8 mouse cellular contexts compared by ENCODE assay signal in the genomic region with DNA sequence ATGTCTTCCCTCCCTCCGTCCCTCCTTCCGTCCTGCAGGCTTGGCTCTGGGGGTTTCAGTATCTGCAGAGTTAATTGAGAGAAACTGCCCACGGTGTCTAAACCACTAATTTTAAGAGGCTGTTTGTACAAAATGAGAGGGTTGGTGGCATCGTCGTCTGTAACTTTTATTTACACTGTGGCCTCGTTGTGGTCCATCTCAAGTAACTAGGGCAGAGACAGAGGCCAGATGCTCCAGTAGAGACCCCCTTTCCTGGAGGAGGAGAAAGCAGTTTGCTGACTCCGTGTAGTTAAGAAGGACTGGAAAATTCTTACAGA. TPM values are rescaled to one million over a fixed set of nuclear protein-coding genes. Genes with fewer than 3 reads are reported as not detected.
DNase-seq lines count a peak whose midpoint lies in the region; ATAC-seq and TF ChIP-seq lines count a peak whose summit lies in the region.

No protein-coding gene starts in this region.

- no peaks in the 10 kb centered on the region for H3K36me3 ChIP-seq in heart, adult 2 months (ENCODE audit: control insufficient read depth, insufficient read depth, low read length)
- peaks cover 11% of the 10 kb centered on the region for H3K36me3 ChIP-seq in C2C12 (ENCODE audit: control insufficient read depth, insufficient read depth)
- H3K36me3 ChIP-seq in forebrain, embryonic 12.5 days (replicated peaks), result no peaks in the 10 kb centered on the region
- H3K36me3 ChIP-seq in liver, embryonic 13.5 days, result peaks cover 35% of the 10 kb centered on the region

- no peaks in the 10 kb centered on the region for H3K27me3 ChIP-seq in heart, adult 2 months (ENCODE audit: control insufficient read depth, insufficient read depth, low read length)
- no peaks in the 10 kb centered on the region for H3K27me3 ChIP-seq in C2C12 (ENCODE audit: control insufficient read depth, insufficient read depth, insufficient read length)
- H3K27me3 ChIP-seq in forebrain, embryonic 12.5 days, result no peaks in the 10 kb centered on the region
- H3K27me3 ChIP-seq in liver, embryonic 13.5 days, result no peaks in the 10 kb centered on the region

- H3K4me1 ChIP-seq in heart, adult 2 months (ENCODE audit: control insufficient read depth, insufficient read depth, low read length), result peaks cover 7% of the 10 kb centered on the region
- peaks cover 41% of the 10 kb centered on the region for H3K4me1 ChIP-seq in forebrain, embryonic 12.5 days
- H3K4me1 ChIP-seq in liver, embryonic 13.5 days (replicated peaks), result peaks cover 68% of the 10 kb centered on the region

- under 1% methylated on average over 7 of the region's 7 CpGs for WGBS in heart, adult 2 months
- WGBS in forebrain, embryonic 12.5 days, result under 1% methylated on average over 7 of the region's 7 CpGs
- 0% methylated on average over 7 of the region's 7 CpGs for WGBS in liver, embryonic 13.5 days (ENCODE audit: insufficient replicate concordance)

- no peak for ATAC-seq in forebrain, embryonic 12.5 days (ENCODE audit: low FRiP score)
- no peak for ATAC-seq in liver, embryonic 13.5 days (ENCODE audit: low read depth)
- no peak for ATAC-seq in activated CD4-positive, CD25-positive, alpha-beta regulatory T cell, adult 4 months

- no peak for DNase-seq in heart, adult 2 months
- DNase-seq in heart, postnatal 14 days, result no peak
- no peak for DNase-seq in liver, embryonic 13.5 days
- no peak for DNase-seq in adrenal gland, postnatal 25 days
- DNase-seq in embryo, embryonic 10 days (ENCODE audit: low spot score), result no peak

- peak overlapping the region; percentile 59 for H3K4me2 ChIP-seq in forebrain, embryonic 12.5 days
- peak overlapping the region; percentile 85 for H3K4me2 ChIP-seq in liver, embryonic 13.5 days

- H3K79me3 ChIP-seq in C2C12 (ENCODE audit: low read depth), result peaks cover 54% of the 10 kb centered on the region

- peak overlapping the region; percentile 79 for H3K4me3 ChIP-seq in heart, adult 2 months
- peak overlapping the region; percentile 95 for H3K4me3 ChIP-seq in C2C12 (ENCODE audit: insufficient read depth, poor library complexity, severe bottlenecking)
- H3K4me3 ChIP-seq in forebrain, embryonic 12.5 days (replicated peaks), result peak overlapping the region; percentile 85
- H3K4me3 ChIP-seq in liver, embryonic 13.5 days (replicated peaks), result peak overlapping the region; percentile 100

- no peaks in the 10 kb centered on the region for H3K9me3 ChIP-seq in forebrain, embryonic 12.5 days
- no peaks in the 10 kb centered on the region for H3K9me3 ChIP-seq in liver, embryonic 13.5 days (replicated peaks)

- TF ChIP-seq EP300 in heart, adult 2 months (IDR thresholded peaks at IDR 0.05; ENCODE audit: insufficient read depth, low read depth, low read length), result no peak

- TF ChIP-seq POLR2A in heart, adult 2 months (IDR thresholded peaks at IDR 0.05; ENCODE audit: insufficient read depth, low read depth, low read length), result no peak

- H3K9ac ChIP-seq in heart, adult 2 months (ENCODE audit: low read depth, low read length), result peak overlapping the region; percentile 74
- H3K9ac ChIP-seq in forebrain, embryonic 12.5 days, result peak overlapping the region; percentile 88
- peak overlapping the region; percentile 100 for H3K9ac ChIP-seq in liver, embryonic 13.5 days

- peak overlapping the region; percentile 84 for H3ac ChIP-seq in C2C12 (ENCODE audit: control insufficient read depth, insufficient read length, low read depth)

- TF ChIP-seq CTCF in heart, adult 2 months (IDR thresholded peaks at IDR 0.05), result no peak
- no peak for TF ChIP-seq CTCF in C2C12 (IDR thresholded peaks at IDR 0.05; ENCODE audit: control insufficient read depth, insufficient read depth, insufficient read length)

- H3K27ac ChIP-seq in heart, adult 2 months, result peak overlapping the region; percentile 97
- peak overlapping the region; percentile 98 for H3K27ac ChIP-seq in forebrain, embryonic 12.5 days
- peak overlapping the region; percentile 96 for H3K27ac ChIP-seq in liver, embryonic 13.5 days

- intact Hi-C loops in heart, adult 2 months (cut with DNase I), result no loop called here
- intact Hi-C loops in heart, postnatal 14 days (cut with DNase I), result no loop called here

- peaks cover 1% of the 10 kb centered on the region for H3K79me2 ChIP-seq in heart, adult 2 months (replicated peaks; ENCODE audit: control insufficient read depth, insufficient read depth, low read length)
- H3K79me2 ChIP-seq in C2C12 (ENCODE audit: control insufficient read depth, insufficient read depth), result peaks cover 61% of the 10 kb centered on the region

TF ChIP-seq in C2C12, 6 proteins besides CTCF, POLR2A, EP300 and RAD21:
- TF ChIP-seq FOSL1 (IDR thresholded peaks at IDR 0.05; ENCODE audit: insufficient read depth, low read length, poor library complexity, severe bottlenecking), result no peak
- TF ChIP-seq MYOG (IDR thresholded peaks at IDR 0.05; ENCODE audit: control insufficient read depth, extremely low read depth, insufficient read length), result no peak
- no peak for TF ChIP-seq MAX (IDR thresholded peaks at IDR 0.05)
- TF ChIP-seq CEBPB (IDR thresholded peaks at IDR 0.05; ENCODE audit: low read depth), result no peak
- no peak for TF ChIP-seq MYOD1 (IDR thresholded peaks at IDR 0.05; ENCODE audit: control insufficient read depth, insufficient read length, low read depth)
- no peak for TF ChIP-seq USF1 (IDR thresholded peaks at IDR 0.05; ENCODE audit: low read depth)
TF ChIP-seq in C2C12: peak in this region for 0.

RNA-seq across cellular contexts. Expression of a gene that starts 0.8 kb away (rescaled TPM):
- 10 to 100 TPM; 82.7 to 91.2 TPM for total RNA-seq in heart, adult 2 months (2021)
- 88.7 and 107 TPM in 2 replicates for polyA plus RNA-seq in heart, adult 2 months (2012; rRNA removed)
- 100 to 1,000 TPM in 1 of 2 experiments, 10 to 100 TPM in 1; 99.1 to 109 TPM for total RNA-seq in heart, postnatal 14 days (2021)
- 213 TPM for polyA plus RNA-seq in C2C12 (2012; fragmentation: generic; extraction: Trizol)
- 131 and 144 TPM in 2 replicates for polyA plus RNA-seq in forebrain, embryonic 12.5 days (2016; fragmentation: Nextera tagmentation; extraction: Ambion mirVana)
- 142 and 147 TPM in 2 replicates for polyA plus RNA-seq in liver, embryonic 13.5 days (2015; fragmentation: Nextera tagmentation; extraction: Ambion mirVana)
- total RNA-seq in adrenal gland, postnatal 25 days (2021), result 130 and 145 TPM in 2 replicates
- polyA plus RNA-seq in activated CD4-positive, CD25-positive, alpha-beta regulatory T cell, adult 4 months (2017; shearing (Covaris generic)), result 10 to 100 TPM; 46.4 to 73.2 TPM

RNA-seq across cellular contexts. Expression of a gene that starts 1.0 kb away (rescaled TPM):
- total RNA-seq in heart, adult 2 months (2021), result 100 to 1,000 TPM; 452 to 542 TPM
- polyA plus RNA-seq in heart, adult 2 months (2012; rRNA removed), result 695 and 713 TPM in 2 replicates
- 100 to 1,000 TPM; 441 to 477 TPM for total RNA-seq in heart, postnatal 14 days (2021)
- polyA plus RNA-seq in C2C12 (2012; fragmentation: generic; extraction: Trizol), result 22.5 TPM
- 22.5 and 23.0 TPM in 2 replicates for polyA plus RNA-seq in forebrain, embryonic 12.5 days (2016; fragmentation: Nextera tagmentation; extraction: Ambion mirVana)
- polyA plus RNA-seq in liver, embryonic 13.5 days (2015; fragmentation: Nextera tagmentation; extraction: Ambion mirVana), result 20.5 and 23.9 TPM in 2 replicates
- total RNA-seq in adrenal gland, postnatal 25 days (2021), result 130 and 142 TPM in 2 replicates
- polyA plus RNA-seq in activated CD4-positive, CD25-positive, alpha-beta regulatory T cell, adult 4 months (2017; shearing (Covaris generic)), result 1 to 10 TPM; 2.9 to 3.5 TPM

RNA-seq across cellular contexts. Expression of a gene that starts 24.6 kb away (rescaled TPM):
- total RNA-seq in heart, adult 2 months (2021), result 1 to 10 TPM; 5.9 to 9.0 TPM
- polyA plus RNA-seq in heart, adult 2 months (2012; rRNA removed), result 23.5 and 25.1 TPM in 2 replicates
- total RNA-seq in heart, postnatal 14 days (2021), result 10 to 100 TPM; 11.4 to 12.1 TPM
- polyA plus RNA-seq in C2C12 (2012; fragmentation: generic; extraction: Trizol), result 19.4 TPM
- polyA plus RNA-seq in forebrain, embryonic 12.5 days (2016; fragmentation: Nextera tagmentation; extraction: Ambion mirVana), result 51.4 and 52.3 TPM in 2 replicates
- 20.3 and 21.3 TPM in 2 replicates for polyA plus RNA-seq in liver, embryonic 13.5 days (2015; fragmentation: Nextera tagmentation; extraction: Ambion mirVana)
- total RNA-seq in adrenal gland, postnatal 25 days (2021), result 22.3 and 28.5 TPM in 2 replicates
- 10 to 100 TPM; 15.3 to 18.3 TPM for polyA plus RNA-seq in activated CD4-positive, CD25-positive, alpha-beta regulatory T cell, adult 4 months (2017; shearing (Covaris generic))

RNA-seq across cellular contexts. Expression of a gene that starts 52.6 kb away (rescaled TPM):
- 10 to 100 TPM; 74.2 to 90.3 TPM for total RNA-seq in heart, adult 2 months (2021)
- polyA plus RNA-seq in heart, adult 2 months (2012; rRNA removed), result 64.3 and 98.7 TPM in 2 replicates
- 10 to 100 TPM; 74.7 to 80.0 TPM for total RNA-seq in heart, postnatal 14 days (2021)
- 29.4 TPM for polyA plus RNA-seq in C2C12 (2012; fragmentation: generic; extraction: Trizol)
- 24.4 and 25.2 TPM in 2 replicates for polyA plus RNA-seq in forebrain, embryonic 12.5 days (2016; fragmentation: Nextera tagmentation; extraction: Ambion mirVana)
- polyA plus RNA-seq in liver, embryonic 13.5 days (2015; fragmentation: Nextera tagmentation; extraction: Ambion mirVana), result 8.5 and 10.0 TPM in 2 replicates
- 65.4 and 83.5 TPM in 2 replicates for total RNA-seq in adrenal gland, postnatal 25 days (2021)
- polyA plus RNA-seq in activated CD4-positive, CD25-positive, alpha-beta regulatory T cell, adult 4 months (2017; shearing (Covaris generic)), result 1 to 10 TPM; 1.3 to 7.4 TPM

RNA-seq across cellular contexts. Expression of a gene that starts 57.4 kb away (rescaled TPM):
- 1 to 10 TPM; 2.8 to 3.0 TPM for total RNA-seq in heart, adult 2 months (2021)
- polyA plus RNA-seq in heart, adult 2 months (2012; rRNA removed), result 3.4 and 5.6 TPM in 2 replicates
- 1 to 10 TPM; 5.8 to 6.3 TPM for total RNA-seq in heart, postnatal 14 days (2021)
- 61.4 TPM for polyA plus RNA-seq in C2C12 (2012; fragmentation: generic; extraction: Trizol)
- 2.3 and 2.7 TPM in 2 replicates for polyA plus RNA-seq in forebrain, embryonic 12.5 days (2016; fragmentation: Nextera tagmentation; extraction: Ambion mirVana)
- polyA plus RNA-seq in liver, embryonic 13.5 days (2015; fragmentation: Nextera tagmentation; extraction: Ambion mirVana), result 0.12 and 0.13 TPM in 2 replicates
- 5.9 and 6.3 TPM in 2 replicates for total RNA-seq in adrenal gland, postnatal 25 days (2021)
- under 1 TPM in 1 of 2 experiments, not detected in 1; 0.16 TPM for polyA plus RNA-seq in activated CD4-positive, CD25-positive, alpha-beta regulatory T cell, adult 4 months (2017; shearing (Covaris generic))

Comparison
In these comparisons a context has a peak if more than half of its experiments do, and no peak if none do; other contexts are left out.
1. RNA of a gene that starts 1.0 kb away (polyA plus RNA-seq): 695 to 713 TPM in heart, adult 2 months; 22.5 to 23.0 TPM in forebrain, embryonic 12.5 days, 22.5 TPM in C2C12 (single experiment), 20.5 to 23.9 TPM in liver, embryonic 13.5 days and 2.9 to 3.5 TPM in activated CD4-positive, CD25-positive, alpha-beta regulatory T cell, adult 4 months; every median in the first group is over 10 times any median in the second.
2. Peak in every context shown above with its lines, with median percentiles within 50 percentile points of each other: H3K27ac ChIP-seq, H3K4me3 ChIP-seq and H3K9ac ChIP-seq.